Mouse (Mus musculus) left cerebral cortex, postnatal 14 days (tissue): Measurements from ENCODE around the gene Ctr9. TPM values are rescaled to one million over a fixed set of nuclear protein-coding genes. Genes with fewer than 3 reads are reported as not detected.

Experiments
- DNase-seq, 2 experiments: peaks; one replicate each; pipeline ENCODE4 v3.0.0; 2021 to 2022; ENCODE audit warnings: low spot score in 2 of 2, mixed read lengths in 1 of 2
- intact Hi-C: fragments of 180-260 bp; cut with DNase I; formaldehyde crosslinking; loops from one replicate; pipeline ENCODE4 v1.15.1; 2025
- total RNA-seq, 2 experiments: library from RNA; stranded (reverse); gene quantifications; 2 replicates each; pipeline ENCODE4 v1.2.3; 2021

Ctr9 gene
- total RNA-seq, 2 experiments from 2014 or later = 42.5 to 48.1 TPM

DNA sequence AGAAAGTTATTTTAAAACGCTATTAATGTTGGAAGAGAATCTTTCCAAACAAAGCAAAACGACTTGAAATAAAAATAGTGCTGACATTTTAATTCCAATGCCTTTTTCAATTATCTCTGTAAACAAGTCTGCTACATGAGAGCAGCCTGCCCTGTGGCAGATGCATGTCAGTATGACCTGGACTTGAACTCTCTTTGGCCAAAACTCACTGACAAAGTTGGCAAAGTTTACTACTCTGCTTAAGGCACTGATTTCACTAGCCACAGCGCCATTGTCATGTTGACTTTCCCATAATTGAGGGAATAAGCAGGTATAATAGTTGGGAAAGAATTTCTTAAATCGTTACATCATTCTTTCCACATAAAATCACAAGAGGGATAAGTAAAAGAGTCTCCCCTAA, 7.9 kb upstream of the Ctr9 start:
- no peak for DNase-seq
- intact Hi-C loops = no loop called here

DNA sequence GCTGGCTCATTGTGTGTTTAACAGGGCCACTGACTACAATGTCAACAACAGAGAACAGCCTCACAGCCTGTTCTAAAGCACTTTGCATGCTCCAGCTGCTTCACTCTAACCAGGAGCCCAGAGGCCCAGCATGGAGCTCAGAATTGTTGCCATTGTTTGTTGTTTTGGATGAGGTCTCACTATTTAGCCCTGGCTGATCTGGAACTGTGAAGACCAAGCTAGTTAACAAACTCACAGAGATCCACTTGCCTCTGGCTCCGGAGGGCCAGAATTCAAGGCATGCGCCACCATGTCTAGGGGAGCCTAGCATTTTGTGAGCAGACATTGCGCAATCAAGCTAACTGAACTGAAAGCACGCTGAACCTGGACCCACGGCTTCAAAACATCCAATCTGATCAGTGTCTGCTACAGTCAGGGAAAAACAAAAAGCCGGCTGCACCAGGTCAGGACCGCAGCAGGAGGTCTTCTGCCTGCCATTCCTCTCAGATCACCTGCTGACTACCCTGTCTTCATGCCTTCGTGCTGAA, 4.6 kb upstream of the Ctr9 start:
- intact Hi-C loops = no loop called here
- no peak for DNase-seq

DNA sequence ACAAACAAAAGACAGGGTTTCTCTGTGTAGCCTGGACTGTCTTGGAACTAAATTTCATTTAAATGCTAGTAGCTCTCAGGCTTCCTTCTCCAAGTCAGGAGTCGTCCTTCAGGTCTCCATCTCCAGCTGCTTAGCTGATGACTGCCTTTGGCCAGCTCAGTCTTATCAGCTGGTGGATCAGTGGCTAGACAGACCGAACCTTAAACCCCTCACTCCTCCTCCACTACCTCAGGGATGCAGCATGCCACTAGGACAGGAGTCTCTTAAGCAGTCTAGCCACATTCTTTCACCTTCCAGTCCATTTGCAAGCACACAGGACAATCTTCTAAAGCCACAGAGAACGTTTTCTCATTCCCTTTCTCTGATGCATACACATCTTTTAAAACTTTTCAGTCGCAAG, 3.8 kb upstream of the Ctr9 start:
- DNase-seq = no peak
- intact Hi-C loops = no loop called here

DNA sequence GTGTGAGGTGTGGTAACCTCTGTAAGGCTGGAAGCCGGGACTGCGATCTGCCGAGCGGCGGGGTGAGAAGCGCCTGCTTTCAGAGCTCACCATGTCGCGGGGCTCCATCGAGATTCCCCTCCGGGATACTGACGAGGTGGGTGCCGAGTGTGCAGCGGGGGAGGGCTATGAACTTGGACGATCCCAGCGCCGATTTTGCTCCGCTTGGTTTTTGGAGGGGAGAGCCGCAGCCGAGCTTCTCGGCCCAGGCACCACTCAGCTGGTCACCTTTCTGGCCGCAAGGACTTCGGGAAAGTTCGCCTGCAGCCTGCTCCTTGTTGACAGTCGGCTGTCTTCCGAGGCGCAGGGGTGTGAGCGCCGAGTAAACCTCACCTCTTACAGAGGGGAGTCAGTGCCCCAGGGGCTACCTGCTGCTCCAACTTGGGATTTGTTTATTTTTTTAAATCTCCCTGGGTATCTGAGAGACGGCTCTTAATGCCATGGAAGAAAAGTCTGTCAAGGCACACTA, 349 bp downstream of the Ctr9 start:
- intact Hi-C loops = no loop called here
- DNase-seq = no peak

DNA sequence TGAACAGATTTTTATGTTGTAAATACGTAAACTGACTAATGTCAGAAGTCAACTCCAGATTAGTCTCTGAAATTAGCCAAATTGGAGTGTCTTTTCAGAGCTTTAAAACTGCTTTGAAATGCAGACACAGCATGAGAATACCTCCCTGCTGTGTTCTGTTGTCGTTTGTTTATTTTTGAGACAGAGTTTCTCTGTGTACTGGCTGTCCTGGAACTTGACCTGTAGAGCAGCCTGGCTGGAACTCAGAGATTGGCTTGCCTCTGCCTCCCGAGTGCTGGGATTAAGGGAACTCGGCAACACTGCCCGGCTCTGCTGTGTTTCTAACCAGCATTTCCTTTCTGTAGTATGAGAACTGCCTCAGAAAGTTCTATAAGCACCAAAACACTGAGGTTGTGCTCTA, 20.2 kb downstream of the Ctr9 start:
- no peak for DNase-seq
- intact Hi-C loops = no loop called here

DNA sequence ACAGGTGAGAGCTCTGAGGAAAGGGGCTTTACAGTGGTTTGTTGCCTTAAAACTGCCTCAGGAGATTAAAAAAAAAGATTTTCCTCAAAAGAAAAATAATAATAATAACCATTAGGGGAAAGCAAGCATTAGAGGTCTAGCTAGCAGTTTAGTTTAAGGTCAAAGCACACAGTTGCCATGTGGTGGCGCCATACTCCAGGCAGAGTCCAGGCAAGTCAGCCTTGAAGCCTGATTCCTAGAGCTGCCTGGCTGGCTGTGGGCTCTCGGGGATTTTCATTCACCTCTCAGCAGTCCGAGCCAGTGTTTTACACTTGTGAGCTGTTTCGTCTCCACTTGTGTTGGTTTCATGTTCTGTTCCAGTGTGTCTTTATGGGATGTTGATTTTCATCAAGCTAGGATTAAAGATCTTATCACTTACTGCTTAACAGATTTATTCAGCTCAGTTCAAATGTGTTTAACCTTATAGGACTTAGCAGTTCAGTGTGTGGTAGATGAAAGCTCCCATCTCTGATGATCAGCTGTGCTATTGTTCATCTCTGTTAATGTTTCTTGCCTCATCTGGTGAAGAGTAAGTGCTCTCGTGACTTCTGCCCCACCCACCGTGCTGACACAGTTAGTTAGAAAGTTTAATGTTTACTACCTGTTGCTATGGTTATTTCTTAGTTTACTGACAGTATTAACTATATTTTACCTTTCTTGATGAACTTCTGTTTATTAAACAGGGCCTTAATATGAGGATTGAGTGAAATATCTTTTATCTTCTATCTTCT, 21.1 kb downstream of the Ctr9 start:
- peak; percentile 54 to 61 for DNase-seq
- intact Hi-C loops = no loop called here

DNA sequence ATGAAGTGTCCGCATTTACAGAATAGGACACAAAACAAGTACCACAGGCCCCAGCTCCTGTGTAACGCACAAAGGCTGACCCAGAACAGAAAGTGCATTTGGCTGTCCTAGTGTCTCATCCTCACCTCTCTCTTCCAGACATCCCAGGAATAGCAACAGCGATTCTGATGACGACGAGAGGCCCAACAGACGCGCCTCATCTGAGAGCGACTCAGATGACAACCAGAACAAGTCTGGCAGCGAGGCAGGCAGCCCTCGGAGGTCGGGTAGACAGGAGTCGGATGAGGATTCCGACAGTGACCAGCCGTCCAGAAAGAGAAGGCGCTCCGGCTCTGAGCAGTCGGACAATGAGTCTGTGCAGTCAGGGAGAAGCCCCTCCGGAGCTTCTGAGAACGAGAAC, 26.5 kb downstream of the Ctr9 start:
- DNase-seq = no peak
- intact Hi-C loops = no loop called here

DNA sequence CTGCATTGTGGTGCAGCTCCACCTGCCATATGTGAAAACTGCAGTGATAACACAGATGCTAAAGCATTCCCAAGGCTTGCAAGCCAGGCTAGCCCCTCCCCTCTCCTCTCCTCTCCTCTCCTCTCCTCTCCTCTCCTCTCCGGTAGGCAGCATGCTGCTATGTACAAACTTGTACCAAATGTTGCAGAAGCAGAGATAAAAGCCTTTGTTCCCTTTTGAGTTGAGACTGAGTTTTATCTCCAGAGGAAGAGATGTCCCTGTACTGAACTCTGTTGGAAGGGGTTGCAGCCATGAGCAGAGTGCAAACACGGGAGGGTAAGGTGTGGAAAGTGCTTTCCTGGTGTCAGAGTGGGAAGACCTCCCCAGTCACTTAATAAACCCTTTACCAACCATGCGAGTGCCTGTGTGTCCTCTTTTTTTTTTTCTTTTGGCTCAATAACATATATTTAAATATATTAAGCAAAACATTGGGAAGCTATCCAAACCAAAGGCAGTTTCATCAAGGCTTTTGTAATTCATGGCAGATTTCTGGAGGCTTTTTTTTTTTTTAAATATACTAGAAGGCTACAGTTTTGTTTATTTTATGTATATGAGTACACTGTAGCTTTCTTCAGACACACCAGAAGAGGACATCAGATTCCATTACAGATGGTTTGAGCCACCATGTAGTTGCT, 27.4 kb downstream of the Ctr9 start:
- DNase-seq = no peak
- intact Hi-C loops = no loop called here

DNA sequence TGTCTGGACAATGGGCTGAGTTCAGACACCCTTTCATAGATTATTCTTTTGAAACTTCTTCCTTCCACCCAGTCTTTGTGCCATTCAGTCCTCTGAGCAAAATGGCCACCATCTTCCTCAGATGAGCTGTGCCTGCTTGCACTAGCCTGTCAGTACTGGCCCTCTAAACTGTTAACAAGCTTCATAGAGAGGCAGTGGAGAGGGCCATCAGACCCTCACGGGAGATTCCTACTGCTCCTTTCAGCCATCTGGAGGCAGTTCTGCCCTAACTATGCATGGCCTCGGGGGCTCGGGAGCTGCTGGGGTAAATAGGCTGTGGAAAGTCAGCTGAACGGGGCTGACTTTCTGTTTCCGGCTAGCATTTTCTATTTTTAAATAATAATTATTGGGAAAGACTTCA, 30.8 kb downstream of the Ctr9 start:
- no peak for DNase-seq
- intact Hi-C loops = no loop called here

DNA sequence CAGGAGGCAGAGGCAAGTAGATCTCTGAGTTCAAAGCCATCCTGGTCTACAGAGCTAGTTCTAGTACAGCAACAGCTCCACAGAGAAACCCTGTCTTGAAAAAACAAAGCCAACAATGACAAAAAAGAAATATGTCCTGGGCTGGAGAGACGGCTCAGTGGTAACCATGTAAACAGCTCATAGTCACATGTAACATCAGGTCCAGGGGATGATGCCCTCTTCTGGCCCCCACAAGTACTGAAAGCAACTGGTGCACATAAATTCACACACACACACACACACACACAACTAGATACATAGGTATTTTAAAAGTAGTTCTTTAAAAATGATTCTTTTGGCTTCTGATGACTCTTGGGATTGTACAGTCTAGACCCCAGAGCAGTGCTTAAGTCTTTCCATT, 34.2 kb downstream of the Ctr9 start:
- DNase-seq = no peak
- intact Hi-C loops = no loop called here

DNA sequence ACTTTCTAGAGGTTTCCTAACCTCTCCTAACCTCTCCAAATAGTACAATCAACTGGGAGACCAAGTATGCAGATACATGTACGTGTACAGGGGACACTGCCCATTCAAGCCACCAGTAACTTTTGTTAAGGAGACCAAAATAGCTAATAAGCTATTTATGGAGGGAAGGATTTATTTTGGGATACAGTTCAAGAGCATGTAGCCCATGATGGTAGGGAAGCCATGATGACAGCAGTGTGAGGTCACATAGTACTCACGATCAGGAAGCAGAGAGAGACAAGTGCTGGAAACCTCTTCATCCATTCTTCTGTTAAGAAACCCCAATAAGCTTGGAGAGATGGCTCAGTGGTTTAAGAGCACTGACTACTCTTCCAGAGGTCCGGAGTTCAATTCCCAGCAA, 39.4 kb downstream of the Ctr9 start:
- DNase-seq = no peak
- intact Hi-C loops = no loop called here

DNA sequence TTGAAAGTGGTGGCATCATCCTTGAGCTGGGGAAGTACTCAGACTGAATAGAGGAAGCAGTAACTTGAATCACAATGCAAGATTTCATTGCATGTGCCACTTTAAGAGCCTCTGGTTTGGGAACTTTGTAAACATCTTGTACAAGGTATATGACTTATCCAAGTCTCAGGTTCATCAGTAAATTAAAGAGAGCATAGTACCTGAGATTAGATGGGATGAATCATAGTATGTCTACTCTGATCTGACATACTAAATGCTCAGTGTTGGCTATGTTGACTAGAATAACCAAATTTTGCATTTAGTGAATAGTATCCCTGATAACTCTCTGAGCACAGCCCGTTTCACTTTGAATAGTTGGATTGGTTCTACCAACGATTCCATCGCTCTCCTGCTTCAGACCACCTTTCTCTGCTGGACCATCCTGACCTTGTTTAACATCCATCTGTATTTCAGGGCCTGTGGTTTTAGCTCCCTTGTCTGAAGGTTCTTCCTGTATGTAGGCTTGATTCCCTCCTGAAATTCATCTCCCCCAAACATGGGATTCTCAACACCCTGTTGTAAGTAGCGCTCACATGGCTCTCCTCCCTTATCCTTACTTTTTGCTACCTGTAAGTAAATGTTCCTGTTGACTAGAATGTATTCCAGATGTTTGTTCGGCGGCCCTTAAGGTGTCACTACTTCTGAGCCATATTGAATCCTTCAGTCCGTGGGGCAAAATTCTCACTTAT, 40.9 kb downstream of the Ctr9 start:
- no peak for DNase-seq
- intact Hi-C loops = no loop called here

DNA sequence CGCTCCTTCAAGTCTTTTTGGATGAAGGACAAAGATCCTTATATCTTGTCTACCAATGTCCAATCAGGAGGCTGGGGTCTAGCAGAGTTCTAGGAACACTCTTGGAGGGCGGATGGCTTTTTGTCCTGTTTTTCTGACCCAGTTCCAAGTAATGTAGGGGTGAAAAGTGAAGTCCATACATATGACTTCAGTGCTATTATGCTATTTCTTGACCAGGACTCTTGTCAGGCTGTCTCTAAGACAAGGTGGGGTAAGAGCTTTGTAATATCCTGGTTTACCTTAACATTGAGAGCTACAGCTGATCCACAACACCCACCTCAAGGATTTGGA, 41.4 kb downstream of the Ctr9 start:
- no peak for DNase-seq
- intact Hi-C loops = no loop called here

DNA sequence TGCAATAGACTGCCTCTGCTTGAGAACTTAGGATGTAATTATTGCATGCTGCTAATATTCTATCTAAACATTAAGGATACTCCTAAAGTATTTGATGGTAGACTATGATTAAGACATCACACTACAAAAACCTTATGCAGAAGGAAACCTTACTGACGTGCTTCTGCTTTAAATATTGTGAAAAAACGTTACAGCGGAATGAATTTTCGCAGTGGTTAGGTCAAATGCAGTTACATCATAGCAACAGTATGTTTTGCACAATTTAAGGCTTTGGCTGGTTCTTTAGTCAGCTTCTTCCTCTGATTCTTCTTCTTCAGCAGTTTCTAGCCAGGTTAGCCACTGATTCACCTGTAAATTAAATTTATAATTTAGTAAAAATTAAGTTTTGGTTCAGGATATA, 43.7 kb downstream of the Ctr9 start:
- no peak for DNase-seq
- intact Hi-C loops = no loop called here

DNA sequence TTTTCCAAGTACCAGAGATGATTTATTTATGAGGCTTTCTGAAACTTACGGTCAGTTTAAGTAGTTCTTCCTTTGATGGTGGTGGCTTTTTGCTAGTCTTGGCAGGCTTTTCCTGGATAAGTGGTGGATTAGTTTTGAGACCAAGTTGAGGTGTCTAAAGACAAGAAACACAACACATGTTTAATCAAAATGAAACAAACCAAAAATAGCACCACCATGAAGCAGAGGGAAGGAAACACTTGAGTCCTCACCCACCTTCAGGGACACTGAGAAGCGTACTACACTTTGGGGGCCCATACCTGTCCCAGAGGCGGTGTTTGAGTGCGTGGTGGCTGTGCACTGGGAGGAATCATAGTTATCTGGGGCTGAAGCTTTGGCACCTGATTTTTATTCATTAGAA, 46.5 kb downstream of the Ctr9 start:
- intact Hi-C loops = loop anchor here (5.0 kb wide), 1 partner anchor 38 kb away; no protein-coding TSS in a partner anchor
- DNase-seq = no peak

DNA sequence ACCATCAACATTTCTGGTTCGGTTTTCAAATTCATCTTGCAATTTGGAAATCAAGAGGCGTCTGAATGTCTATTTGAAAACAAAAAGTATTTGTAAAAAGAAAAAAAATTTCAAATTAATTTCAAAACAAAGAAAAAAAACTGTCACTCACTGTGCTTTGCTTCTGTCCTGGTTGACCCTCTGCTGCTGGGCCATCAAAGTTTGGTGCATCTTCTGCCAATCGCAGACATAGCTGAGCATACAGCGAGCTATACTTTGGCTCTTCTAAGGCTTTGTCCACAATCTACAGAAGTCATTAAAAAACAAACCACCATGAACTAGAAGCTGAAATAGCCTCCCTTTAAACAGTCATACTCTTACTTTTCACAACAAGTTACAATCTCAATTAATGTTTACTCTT, 49.5 kb downstream of the Ctr9 start:
- intact Hi-C loops = loop anchor here (5.0 kb wide), 1 partner anchor 41 kb away; no protein-coding TSS in a partner anchor
- DNase-seq = no peak

DNA sequence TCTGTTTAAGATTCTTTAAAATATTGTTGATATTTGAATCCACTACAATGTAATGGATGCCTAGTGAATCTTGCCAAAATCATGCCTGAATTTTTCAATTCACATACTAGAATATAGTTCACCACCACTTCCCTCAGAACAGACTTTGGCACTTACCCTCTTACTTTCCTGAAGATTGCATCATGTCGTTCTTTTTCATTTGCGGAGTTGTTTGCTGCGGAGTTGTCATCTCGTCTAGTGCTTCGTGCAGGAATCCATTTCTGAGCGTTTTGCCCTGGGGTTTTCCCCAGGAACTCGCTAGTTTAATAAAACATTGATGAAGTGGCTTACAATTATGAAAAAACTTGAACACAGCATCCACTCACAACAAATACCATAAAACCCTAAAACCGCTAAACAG, 51.3 kb downstream of the Ctr9 start:
- intact Hi-C loops = no loop called here
- DNase-seq = no peak

DNA sequence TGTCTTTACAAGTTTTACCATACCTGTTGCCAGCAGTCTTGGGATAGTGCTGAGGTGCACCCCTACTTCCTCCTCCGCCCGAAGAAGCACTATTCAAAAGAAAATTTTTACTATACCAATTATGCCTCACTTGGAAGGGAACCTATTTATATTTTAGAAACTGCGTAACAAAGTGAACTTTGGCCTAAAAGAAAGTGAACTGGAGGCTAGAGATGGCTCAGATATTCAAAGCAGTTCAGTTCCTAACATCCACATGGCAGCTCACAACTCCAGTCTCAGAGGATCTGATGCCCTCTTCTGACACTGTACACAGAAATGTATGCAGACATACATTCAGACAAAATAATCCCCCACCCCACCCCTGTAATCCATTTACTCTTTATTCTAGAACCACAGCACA, 52.1 kb downstream of the Ctr9 start:
- intact Hi-C loops = no loop called here
- no peak for DNase-seq

DNA sequence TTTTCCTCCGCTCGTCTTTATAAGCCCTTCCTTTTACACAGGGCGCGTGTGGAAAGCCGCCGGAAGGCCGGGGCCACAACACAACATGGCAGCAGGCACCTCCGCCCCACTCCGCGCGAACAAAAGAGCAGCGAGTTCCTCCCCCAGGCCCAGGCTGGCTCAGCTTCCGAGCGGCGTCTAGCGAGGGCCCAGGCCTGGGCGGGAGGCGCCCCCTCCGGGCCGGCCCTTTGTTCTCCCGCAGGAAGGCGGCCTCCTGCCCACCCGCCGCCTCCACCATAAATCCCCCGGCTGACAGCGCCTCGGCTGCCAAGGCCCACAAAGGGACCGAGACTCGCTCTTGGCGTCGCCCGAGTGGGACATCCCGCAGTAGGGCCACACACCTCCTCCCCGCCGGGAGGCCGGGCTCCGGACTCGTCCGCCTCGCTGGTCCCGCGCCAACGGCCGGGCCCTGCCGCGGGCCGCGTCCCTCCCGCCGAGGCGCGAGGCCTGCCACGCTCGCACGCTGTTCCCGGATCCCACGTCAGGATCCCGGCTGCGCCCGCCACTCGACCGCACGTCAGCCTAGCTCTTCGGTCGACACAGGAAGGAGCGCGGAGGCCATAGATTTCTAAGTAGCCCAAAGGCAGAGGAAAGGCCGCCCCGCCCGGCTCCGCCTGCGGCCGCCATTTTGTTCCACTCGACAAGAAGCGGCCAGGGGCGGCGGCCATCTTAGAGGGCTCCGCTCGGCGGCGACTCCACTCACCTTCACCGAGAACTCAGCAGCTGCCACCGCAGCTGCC, 53.5 kb downstream of the Ctr9 start:
- intact Hi-C loops = loop anchor here (1.0 kb wide), 1 partner anchor 40 kb away; no protein-coding TSS in a partner anchor
- peak; percentile 81 to 83 for DNase-seq
